Mouse (Mus musculus): Measurements from ENCODE around the gene Wrap53. TPM values are rescaled to one million over a fixed set of nuclear protein-coding genes. Genes with fewer than 3 reads are reported as not detected.

The Wrap53 gene
- total and polyA plus RNA-seq, 2 experiments from 2014 or later, result 12.8 to 19.4 TPM

GRCm38 (mm10) chr11:69603516-69603915, 23.5 kb upstream of the Wrap53 start:
- no peak for TF ChIP-seq CTCF (IDR thresholded peaks at IDR 0.05; ENCODE audit: low read depth)
- WGBS, result 72% methylated on average over 8 of the region's 8 CpGs
- Histone ChIP-seq H3K4me3 (ENCODE audit: low read length) (peak overlapping the region; percentile 95), H3K4me2 (ENCODE audit: low read depth, low read length) (peak overlapping the region; percentile 72), H3K4me1 (ENCODE audit: insufficient read depth, low read length) (peaks cover 28% of the 10 kb centered on the region), H3K9me3 (ENCODE audit: low read length) (no peaks in the 10 kb centered on the region), H3K9ac (replicated peaks; ENCODE audit: low read length) (0 out of 2 replicates have a peak overlapping the region, but pooled peaks have one; percentile 7), H3K27me3 (ENCODE audit: insufficient read depth, low read length) (no peaks in the 10 kb centered on the region), H3K27ac (peak overlapping the region; percentile 95; the same call in 1 of the 2 replicates), H3K36me3 (ENCODE audit: insufficient read depth, low read length) (peaks cover 11% of the 10 kb centered on the region; the same call in 1 of the 2 replicates)
- ATAC-seq (no peak), DNase-seq (ENCODE audit: low spot score) (no peak)

GRCm38 (mm10) chr11:69601768-69602167, 21.7 kb upstream of the Wrap53 start:
- Histone ChIP-seq H3K9ac (replicated peaks; ENCODE audit: low read length) (no peak overlapping the region), H3K4me3 (ENCODE audit: low read length) (no peak overlapping the region), H3K36me3 (ENCODE audit: insufficient read depth, low read length) (peaks cover 11% of the 10 kb centered on the region; the same call in 1 of the 2 replicates), H3K27ac (no peak overlapping the region), H3K4me2 (ENCODE audit: low read depth, low read length) (no peak overlapping the region), H3K9me3 (ENCODE audit: low read length) (no peaks in the 10 kb centered on the region), H3K4me1 (ENCODE audit: insufficient read depth, low read length) (peaks cover 28% of the 10 kb centered on the region), H3K27me3 (ENCODE audit: insufficient read depth, low read length) (no peaks in the 10 kb centered on the region)
- DNase-seq (ENCODE audit: low spot score), result peak; percentile 13
- ATAC-seq, result no peak
- 59% methylated on average over 3 of the region's 3 CpGs for WGBS
- TF ChIP-seq CTCF (IDR thresholded peaks at IDR 0.05; ENCODE audit: low read depth), result no peak

GRCm38 (mm10) chr11:69600098-69600497, 20.0 kb upstream of the Wrap53 start:
- peaks cover 28% of the 10 kb centered on the region for H3K4me1 ChIP-seq (ENCODE audit: insufficient read depth, low read length)
- H3K27me3 ChIP-seq (ENCODE audit: insufficient read depth, low read length), result no peaks in the 10 kb centered on the region
- DNase-seq (ENCODE audit: low spot score) (peak; percentile 80), ATAC-seq (peak; percentile 77)
- peak overlapping the region; percentile 25; the same call in 1 of the 2 replicates for H3K9ac ChIP-seq (replicated peaks; ENCODE audit: low read length)
- H3K36me3 ChIP-seq (ENCODE audit: insufficient read depth, low read length), result peaks cover 11% of the 10 kb centered on the region; the same call in 1 of the 2 replicates
- peak overlapping the region; percentile 76 for H3K27ac ChIP-seq
- WGBS, result 10% methylated on average over 6 of the region's 6 CpGs
- no peak overlapping the region for H3K4me3 ChIP-seq (ENCODE audit: low read length)
- H3K4me2 ChIP-seq (ENCODE audit: low read depth, low read length), result peak overlapping the region; percentile 34
- H3K9me3 ChIP-seq (ENCODE audit: low read length), result no peaks in the 10 kb centered on the region
- no peak for TF ChIP-seq CTCF (IDR thresholded peaks at IDR 0.05; ENCODE audit: low read depth)

- WGBS, result 10% methylated on average over 9 of the region's 9 CpGs
- no peaks in the 10 kb centered on the region for H3K9me3 ChIP-seq (ENCODE audit: low read length)
- peak overlapping the region; percentile 76 for H3K27ac ChIP-seq
- peaks cover 28% of the 10 kb centered on the region for H3K4me1 ChIP-seq (ENCODE audit: insufficient read depth, low read length)
- no peak for DNase-seq (ENCODE audit: low spot score)
- no peak for TF ChIP-seq CTCF (IDR thresholded peaks at IDR 0.05; ENCODE audit: low read depth)
- H3K4me2 ChIP-seq (ENCODE audit: low read depth, low read length), result peak overlapping the region; percentile 34
- ATAC-seq, result no peak
- peak overlapping the region; percentile 25; the same call in 1 of the 2 replicates for H3K9ac ChIP-seq (replicated peaks; ENCODE audit: low read length)
- peaks cover 11% of the 10 kb centered on the region; the same call in 1 of the 2 replicates for H3K36me3 ChIP-seq (ENCODE audit: insufficient read depth, low read length)
- no peak overlapping the region for H3K4me3 ChIP-seq (ENCODE audit: low read length)
- no peaks in the 10 kb centered on the region for H3K27me3 ChIP-seq (ENCODE audit: insufficient read depth, low read length)
These were observed 19.4 kb upstream of the Wrap53 start for GRCm38 (mm10) chr11:69599436-69599835.

- no peak for TF ChIP-seq CTCF (IDR thresholded peaks at IDR 0.05; ENCODE audit: low read depth)
- no peak for ATAC-seq
- no peak overlapping the region for H3K4me2 ChIP-seq (ENCODE audit: low read depth, low read length)
These were observed 14.8 kb upstream of the Wrap53 start for GRCm38 (mm10) chr11:69594853-69595252.

GRCm38 (mm10) chr11:69592799-69593198, 12.7 kb upstream of the Wrap53 start:
- H3K27ac ChIP-seq, result peak overlapping the region; percentile 67; the same call in 1 of the 2 replicates
- no peak overlapping the region for H3K4me3 ChIP-seq (ENCODE audit: low read length)
- 82% methylated on average over 4 of the region's 4 CpGs for WGBS
- TF ChIP-seq CTCF (IDR thresholded peaks at IDR 0.05; ENCODE audit: low read depth), result no peak
- H3K4me1 ChIP-seq (ENCODE audit: insufficient read depth, low read length), result no peaks in the 10 kb centered on the region
- no peak for ATAC-seq
- no peaks in the 10 kb centered on the region for H3K27me3 ChIP-seq (ENCODE audit: insufficient read depth, low read length)
- DNase-seq (ENCODE audit: low spot score), result no peak
- no peaks in the 10 kb centered on the region for H3K9me3 ChIP-seq (ENCODE audit: low read length)
- H3K36me3 ChIP-seq (ENCODE audit: insufficient read depth, low read length), result peaks cover 19% of the 10 kb centered on the region
- H3K9ac ChIP-seq (replicated peaks; ENCODE audit: low read length), result no peak overlapping the region
- no peak overlapping the region for H3K4me2 ChIP-seq (ENCODE audit: low read depth, low read length)

More at GRCm38 (mm10) chr11:69594853-69595252, 14.8 kb upstream of the Wrap53 start:
- Histone ChIP-seq H3K9me3 (ENCODE audit: low read length) (no peaks in the 10 kb centered on the region), H3K4me3 (ENCODE audit: low read length) (no peak overlapping the region), H3K27ac (no peak overlapping the region), H3K36me3 (ENCODE audit: insufficient read depth, low read length) (peaks cover 4% of the 10 kb centered on the region; the same call in 1 of the 2 replicates), H3K27me3 (ENCODE audit: insufficient read depth, low read length) (no peaks in the 10 kb centered on the region), H3K4me1 (ENCODE audit: insufficient read depth, low read length) (no peaks in the 10 kb centered on the region), H3K9ac (replicated peaks; ENCODE audit: low read length) (no peak overlapping the region)
- WGBS, result 96% methylated on average over 6 of the region's 6 CpGs
- DNase-seq (ENCODE audit: low spot score), result no peak
